Mouse (Mus musculus): ENCODE measurements at regions not wholly inside any gene's neighbourhood (a gene's known extent, or its start where the extent isn't known, plus 50 kb on each side); places are given as distances from the start of the nearest gene placed in this dataset.
A peak's percentile ranks its signal among the peaks of the same experiment; 100 is the strongest.
"Not testable (repeated sequence)": the region's sequence is repeated elsewhere in the genome, so short reads cannot be mapped to it uniquely, and the experiment has no call there.

DNA sequence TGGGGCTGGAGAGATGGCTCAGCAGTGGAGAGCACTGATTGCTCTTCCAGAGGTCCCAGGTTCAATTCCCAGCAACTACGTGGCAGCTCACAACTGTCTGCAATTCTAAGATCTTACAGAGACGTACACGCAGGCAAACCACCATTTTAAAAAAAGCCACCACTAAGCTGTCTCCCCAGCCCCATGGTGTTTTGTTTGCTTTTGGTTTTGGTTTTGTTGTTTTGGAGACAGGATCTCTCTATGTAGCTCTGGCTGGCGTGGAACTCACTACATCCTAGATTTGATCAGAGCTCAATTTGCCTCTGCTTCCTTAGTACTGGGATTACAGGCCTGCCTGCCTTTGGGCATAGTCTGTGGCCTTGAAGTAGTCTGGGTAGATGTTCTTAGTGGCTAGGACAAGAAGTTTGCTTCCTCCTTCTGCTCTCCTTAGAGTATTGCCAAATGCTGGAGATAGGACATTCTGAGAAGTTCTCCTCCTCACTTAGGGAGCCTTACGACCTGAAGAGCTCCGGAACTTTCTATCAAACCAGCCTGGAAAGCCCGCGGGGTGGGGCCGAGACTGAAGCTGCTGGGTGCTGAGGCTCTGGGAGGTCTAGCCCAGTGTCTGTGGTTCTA, 495.4 kb upstream of the Chrm3 start:
- DNase-seq: not testable (repeated sequence)

GRCm38 (mm10) chr13:10845212-10845611, 484.6 kb upstream of the Chrm3 start:
- DNase-seq: peak; percentile 9 to 13

- DNase-seq: no peak
These were observed 438.8 kb upstream of the Chrm3 start for GRCm38 (mm10) chr13:10799351-10799913.
